Mouse (Mus musculus) cerebellum, adult 18-20 months (tissue): ENCODE measurements around the gene Fam161a.

Experiments used
- DNase-seq, 2 experiments: peaks; one replicate each; pipeline ENCODE4 v3.0.0; 2021

Gene Fam161a

DNA sequence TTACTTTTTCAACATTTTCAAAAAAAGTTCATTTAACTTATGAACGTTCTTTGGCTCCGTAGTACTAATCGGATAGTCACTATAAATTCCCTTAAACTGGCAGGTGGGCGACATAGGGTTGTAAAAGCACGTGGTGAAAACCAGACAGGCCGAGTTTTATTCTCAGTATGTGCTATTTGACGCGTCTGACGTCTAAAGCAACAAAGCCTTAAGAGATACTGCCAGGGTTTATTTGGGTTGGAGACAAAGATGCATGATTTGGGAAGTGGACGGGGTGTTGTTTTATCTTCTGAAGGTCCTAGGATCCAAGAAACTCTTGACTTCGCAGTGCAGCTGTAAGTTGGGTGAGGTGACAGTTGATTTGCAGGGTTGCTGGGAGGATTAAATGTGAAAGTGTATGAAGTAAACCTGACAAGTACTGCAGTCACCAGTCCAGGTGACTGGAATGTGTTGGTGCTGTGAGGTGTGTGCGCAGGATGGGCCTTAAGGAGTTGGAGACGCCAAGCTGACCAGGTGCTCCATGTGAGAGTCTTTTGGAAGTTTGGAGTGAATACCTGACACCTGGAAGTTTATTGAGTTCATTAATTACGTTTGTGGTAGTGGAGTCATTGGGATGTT lies 16.0 kb upstream of the Fam161a start:
- no peak for DNase-seq

DNA sequence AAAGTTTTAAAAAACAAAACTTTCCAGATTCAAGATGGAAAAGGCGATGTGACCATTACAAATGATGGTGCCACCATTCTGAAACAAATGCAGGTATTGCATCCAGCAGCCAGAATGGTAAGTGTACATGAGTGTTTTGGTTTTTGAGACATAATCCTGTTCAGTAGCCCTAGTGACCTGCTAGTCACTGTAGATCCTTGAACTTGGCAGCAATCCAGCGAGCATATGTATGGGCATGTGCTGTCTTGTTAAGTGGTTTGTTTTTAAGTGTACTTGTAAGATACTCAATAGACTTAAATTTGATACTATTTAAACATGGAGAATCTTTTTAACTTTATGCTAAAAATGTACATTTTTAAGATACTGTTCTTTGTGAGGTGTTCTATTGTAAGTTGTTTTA lies 13.1 kb upstream of the Fam161a start:
- peak; percentile 43 to 54 for DNase-seq

DNA sequence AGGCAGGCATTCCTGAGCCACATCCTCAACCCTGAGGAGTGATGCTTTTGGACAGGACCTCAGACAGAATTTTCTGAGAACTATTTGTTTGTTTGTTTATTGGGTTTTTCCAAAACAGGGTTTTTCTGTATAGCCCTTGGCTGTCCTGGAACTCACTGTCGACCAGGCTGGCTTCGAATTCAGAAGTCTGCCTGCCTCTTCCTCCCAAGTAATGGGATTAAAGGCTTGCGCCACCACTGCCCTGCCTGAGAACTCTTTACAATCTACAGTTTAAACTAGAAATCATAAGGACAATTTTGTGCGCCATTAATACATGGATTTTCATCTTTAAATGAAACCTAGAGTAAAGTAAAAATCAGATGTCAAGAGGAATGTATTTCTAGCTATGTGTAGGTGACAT lies 11.9 kb upstream of the Fam161a start:
- DNase-seq, result no peak

- no peak for DNase-seq
These were observed 9.0 kb upstream of the Fam161a start for GRCm38 (mm10) chr11:22998308-22998707.

GRCm38 (mm10) chr11:23005276-23005675 lies 2.1 kb upstream of the Fam161a start:
- no peak for DNase-seq

DNA sequence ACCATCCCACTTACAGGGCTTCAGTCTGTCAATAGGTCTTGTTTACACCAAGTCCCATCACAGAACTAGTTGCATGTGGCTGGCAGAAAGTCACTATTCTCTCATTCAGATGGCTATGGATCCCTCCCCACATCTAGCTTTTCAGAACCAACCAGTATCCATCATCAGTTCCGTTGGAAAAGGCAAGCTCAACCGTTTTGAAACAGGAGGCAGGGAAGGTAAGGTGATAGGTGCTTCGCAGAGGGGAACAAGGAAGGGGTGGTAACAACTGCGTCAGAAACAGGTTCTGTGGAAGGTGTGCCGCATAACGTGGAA lies 208 bp upstream of the Fam161a start:
- DNase-seq, result no peak

DNA sequence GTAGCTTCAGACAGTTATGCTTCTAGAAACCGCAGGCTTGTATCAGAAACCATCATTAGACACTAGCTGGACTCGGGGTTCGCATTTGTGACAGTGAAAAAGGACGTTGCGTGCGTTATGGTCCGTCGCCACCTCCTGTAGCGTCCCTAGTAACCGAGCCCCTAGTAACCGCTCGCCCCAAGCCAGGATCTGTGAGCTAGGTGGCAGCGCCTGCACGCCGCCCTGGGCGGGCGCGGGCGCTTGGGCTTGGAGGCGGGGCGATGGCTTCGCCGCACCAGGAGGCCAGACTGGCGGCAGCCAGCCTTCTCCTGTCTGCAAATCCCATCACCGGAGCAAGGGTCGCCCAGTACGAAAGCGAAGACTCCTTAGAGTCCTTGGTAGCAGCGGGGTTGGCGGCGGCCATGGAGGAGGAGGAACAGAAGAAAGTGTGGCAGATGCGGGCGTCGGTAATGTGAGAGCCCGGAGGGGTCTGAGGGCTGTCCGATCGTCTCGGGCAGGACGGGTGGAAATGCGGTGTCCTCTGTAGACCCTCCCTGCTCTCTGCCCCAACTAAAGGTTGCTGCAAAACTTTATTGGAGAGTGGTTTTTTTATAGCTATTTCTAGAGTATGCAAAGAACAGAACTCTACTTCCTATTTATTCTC lies 971 bp downstream of the Fam161a start:
- peak; percentile 81 to 86 for DNase-seq

GRCm38 (mm10) chr11:23008824-23009200 lies 1.5 kb downstream of the Fam161a start:
- no peak for DNase-seq

GRCm38 (mm10) chr11:23013096-23013495 lies 5.8 kb downstream of the Fam161a start:
- no peak for DNase-seq

GRCm38 (mm10) chr11:23013580-23014294 lies 6.4 kb downstream of the Fam161a start:
- no peak for DNase-seq

DNA sequence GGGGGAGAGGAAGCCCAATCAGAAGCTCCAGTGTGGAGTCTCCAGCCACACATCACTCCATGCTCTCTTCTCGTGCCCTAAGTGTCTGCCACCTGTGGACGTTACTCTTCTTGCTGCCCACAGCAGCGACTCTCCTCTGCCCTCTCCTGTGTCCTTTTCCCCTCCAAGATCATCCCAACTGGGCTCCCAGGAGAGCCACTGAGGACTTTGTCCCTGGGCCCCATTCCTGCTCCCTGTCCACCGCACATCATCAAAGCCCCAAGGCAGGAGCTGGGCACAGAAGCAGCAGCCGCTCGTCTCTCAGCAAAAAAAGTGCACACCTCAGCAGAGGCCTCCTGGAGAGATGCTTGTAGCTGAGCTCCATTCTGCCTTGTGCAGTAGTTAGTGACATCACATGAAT lies 7.7 kb downstream of the Fam161a start:
- DNase-seq, result no peak

DNA sequence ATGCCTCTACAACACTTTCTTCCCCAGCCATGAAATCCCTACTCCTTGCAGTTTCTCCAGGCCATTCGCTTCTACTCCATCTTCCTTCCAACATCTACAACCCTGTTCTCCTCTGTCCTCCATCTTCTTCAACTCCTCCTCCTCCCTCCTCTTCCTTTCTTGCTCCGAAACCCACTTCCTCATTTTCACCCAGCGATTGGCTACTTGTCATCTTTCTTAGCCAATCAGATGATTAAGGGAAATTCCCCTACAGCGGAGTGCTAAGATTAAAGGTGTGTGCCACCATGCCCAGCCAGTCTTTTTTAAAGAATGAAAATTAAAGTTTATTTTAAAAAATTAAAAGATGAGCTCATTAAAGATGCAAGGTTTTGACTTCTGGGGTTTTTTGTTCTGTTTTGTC lies 10.6 kb downstream of the Fam161a start:
- DNase-seq, result no peak

DNA sequence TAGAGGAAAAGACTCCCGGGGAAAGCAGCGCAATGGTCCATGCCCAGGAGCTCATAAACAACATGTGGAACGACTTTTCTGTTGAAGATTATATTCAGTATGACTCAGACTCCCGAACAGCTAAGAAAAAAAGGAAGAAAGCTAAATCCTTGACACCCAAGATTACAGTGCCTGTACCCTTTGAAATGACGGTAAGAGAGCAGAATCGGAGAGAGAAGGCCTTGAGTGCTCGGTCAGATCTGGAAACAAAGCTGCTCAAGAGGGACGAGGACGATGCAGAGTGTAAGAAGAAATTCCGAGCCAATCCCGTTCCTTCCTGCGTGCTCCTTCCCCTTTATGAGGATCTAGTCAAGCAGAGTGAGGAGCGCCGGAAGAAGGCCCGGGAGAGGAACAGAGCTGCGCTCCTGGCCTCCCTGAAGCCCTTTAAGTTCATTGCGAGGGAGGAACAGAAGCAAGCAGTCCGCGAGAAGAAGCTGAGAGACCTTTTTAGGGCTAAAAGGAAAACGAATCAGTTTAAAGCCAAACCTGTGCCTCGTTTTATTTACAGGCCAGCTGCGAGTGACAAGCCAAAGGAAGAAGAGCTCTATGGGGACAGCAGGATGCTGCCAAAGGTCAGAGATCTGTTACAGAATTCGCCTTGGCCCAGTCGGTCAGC lies 12.9 kb downstream of the Fam161a start:
- no peak for DNase-seq

- no peak for DNase-seq
These were observed 13.5 kb downstream of the Fam161a start for GRCm38 (mm10) chr11:23020841-23021240.

DNA sequence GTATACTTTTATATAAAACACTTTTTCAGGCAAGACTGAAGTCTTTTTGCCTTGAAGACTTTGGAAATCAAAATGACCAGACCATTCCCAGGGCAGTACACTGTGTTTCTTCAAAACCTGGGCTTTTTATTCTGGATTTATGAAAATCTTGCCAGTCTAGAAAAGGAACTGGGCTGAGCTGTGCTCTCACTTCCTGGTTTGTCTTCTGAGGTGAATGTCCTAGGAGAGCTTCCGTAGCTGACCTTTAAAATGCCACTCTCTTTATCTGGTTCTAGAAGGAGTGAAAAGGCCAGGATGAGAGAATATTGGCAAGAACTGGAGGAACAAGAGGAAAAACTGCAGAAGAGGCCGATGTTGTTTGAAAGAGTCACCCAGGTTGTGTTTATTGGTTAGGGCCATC lies 15.8 kb downstream of the Fam161a start:
- DNase-seq, result no peak

DNA sequence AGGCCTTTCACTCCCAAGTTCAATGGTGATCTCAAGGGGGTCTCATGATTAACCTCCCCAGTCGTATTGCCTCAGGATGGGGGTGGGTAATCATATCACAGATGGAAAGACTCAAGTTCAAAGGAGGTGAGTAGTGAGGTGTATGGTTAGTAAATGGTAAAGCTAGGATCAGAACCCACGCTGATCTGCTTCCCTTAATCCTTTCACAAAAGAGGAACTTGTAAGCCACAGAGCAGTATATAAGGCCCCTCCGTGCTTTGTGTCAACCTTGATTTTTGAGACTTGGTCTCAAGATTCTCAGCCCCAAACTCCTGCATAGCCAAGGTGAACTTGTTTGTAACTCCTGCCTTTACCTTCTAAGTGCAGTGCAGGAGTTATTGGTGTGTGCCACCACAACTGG lies 16.8 kb downstream of the Fam161a start:
- no peak for DNase-seq

GRCm38 (mm10) chr11:23028957-23029356 lies 21.6 kb downstream of the Fam161a start:
- no peak for DNase-seq

GRCm38 (mm10) chr11:23029399-23029798 lies 22.1 kb downstream of the Fam161a start:
- DNase-seq, result no peak

- DNase-seq, result no peak
These were observed 39.9 kb downstream of the Fam161a start for GRCm38 (mm10) chr11:23047252-23047651.

DNA sequence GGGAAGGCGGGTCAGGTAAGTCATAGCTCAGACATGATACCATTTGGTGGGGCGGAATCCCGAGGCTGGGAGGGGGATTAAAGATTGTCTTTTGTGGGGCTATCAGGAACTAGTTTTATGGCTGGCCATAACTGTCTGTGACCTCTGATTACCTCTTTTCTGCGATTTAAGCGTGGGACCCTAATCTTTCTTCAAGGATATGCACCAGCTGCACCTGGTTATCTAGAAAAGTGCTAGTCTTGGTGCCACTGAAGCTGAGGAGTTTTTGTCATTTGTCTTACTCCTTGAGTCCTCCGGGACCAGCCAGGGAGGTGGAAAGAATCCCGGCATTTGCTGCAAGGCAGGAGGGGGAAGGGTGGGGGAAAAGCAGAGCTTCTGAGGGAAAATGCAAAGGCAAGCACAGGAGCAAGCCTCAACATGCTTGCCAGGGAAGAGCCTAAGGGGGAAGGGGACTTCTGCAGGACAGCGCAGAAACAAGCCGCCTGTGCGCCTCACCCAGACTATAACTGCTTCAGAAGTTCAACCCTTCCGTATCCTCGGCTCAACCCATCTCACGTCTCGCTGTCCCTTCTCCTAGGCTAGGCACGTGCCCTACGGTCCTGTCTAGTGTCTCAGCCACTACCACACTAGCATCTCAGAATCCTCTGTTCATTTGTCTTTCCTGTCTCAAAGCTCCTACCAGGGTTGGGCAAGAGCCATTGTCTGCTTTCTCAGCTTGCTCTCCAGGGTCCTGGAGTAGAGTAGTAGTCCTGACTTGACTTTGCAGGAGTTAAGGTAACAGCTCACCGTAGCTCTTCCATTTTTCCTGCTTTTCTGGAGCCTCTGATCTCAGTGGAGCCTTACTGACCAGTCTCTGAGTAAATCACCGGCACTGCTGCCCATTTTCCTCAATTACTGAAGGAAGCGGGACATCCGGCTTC lies 40.6 kb downstream of the Fam161a start:
- DNase-seq, result no peak

- DNase-seq, result no peak
These were observed 42.3 kb downstream of the Fam161a start for GRCm38 (mm10) chr11:23049642-23050041.

- no peak for DNase-seq
These were observed 45.0 kb downstream of the Fam161a start for GRCm38 (mm10) chr11:23052353-23052752.

- no peak for DNase-seq
These were observed 55.8 kb downstream of the Fam161a start for GRCm38 (mm10) chr11:23063153-23063552.
